Mouse (Mus musculus): ENCODE results near the gene Fscn2. TPM values are rescaled to one million over a fixed set of nuclear protein-coding genes. Genes with fewer than 3 reads are reported as not detected.

The Fscn2 gene
- polyA plus RNA-seq, 1 experiment from 2014 or later, result 0.62 TPM

DNA sequence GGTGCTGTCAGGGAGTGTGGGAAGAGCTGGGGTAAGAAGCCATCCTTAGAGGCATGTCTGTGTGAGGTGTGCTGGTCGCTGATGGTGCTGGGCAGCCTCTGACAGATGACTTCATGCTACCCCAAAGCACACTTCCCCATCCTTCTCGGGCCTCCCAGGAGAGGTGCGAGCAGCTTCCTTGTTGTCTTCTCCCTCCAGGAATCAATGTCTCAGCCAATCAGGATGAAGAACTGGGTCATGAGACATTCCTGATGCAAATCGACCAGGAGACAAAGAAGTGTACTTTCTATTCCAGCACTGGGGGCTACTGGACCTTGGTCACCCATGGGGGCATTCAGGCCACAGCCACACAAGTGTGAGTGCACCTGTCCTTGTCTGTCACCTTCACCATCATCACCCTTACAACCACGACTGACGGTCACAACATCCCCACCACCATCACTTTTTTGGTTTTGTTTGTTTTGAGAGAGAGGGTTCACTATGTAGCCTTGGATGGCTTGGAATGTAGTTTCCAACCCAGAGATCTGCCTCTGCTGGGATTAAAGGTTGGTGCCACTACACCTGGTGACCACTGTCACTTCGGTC is 5.2 kb downstream of the Fscn2 start:
- Histone ChIP-seq H3K4me2 (ENCODE audit: low read length) (no peak overlapping the region), H3K9ac (ENCODE audit: low read length) (peak overlapping the region; percentile 26; the same call in 1 of the 2 replicates), H3K4me1 (ENCODE audit: control insufficient read depth in 2 of 2, insufficient read depth in 2 of 2, low read length in 2 of 2) (peaks cover 7 to 9% of the 10 kb centered on the region in 2 experiments)

DNA sequence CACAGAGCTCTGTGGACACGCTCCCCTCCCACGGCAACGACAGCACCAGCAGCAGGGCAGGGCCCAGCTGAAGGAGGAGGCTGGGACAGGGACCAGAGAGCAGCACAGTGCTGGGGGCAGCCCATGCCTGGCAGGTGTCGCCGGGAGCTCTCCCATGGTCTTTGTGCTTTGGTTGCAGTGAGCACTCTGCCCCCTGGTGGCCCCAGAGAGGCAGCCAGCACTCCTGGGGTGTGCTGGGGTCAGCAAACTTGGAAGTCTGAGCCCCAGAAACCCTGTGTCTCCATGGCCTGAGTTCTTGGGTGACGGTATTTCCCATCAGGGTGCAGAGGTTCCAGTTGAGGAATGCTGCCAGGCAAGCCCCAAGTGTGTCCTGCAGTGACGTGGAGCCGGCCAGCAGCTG is 8.3 kb downstream of the Fscn2 start:
- Histone ChIP-seq H3K27me3 (ENCODE audit: control insufficient read depth, insufficient read depth, low read length) (no peaks in the 10 kb centered on the region), H3K27ac (replicated peaks in 1 of 2; ENCODE audit: control insufficient read depth in 1 of 2, insufficient read depth in 1 of 2, low read depth in 2 of 2, low read length in 2 of 2) (no peak overlapping the region), H3K36me3 (ENCODE audit: control insufficient read depth, insufficient read depth, low read length) (peaks cover 58% of the 10 kb centered on the region), H3K4me2 (ENCODE audit: low read length) (no peak overlapping the region), H3K4me3 (ENCODE audit: control insufficient read depth in 1 of 2, insufficient read depth in 1 of 2, low read depth in 1 of 2, low read length in 2 of 2) (no peak overlapping the region), H3K9ac (ENCODE audit: low read length) (peak overlapping the region; percentile 13; the same call in 1 of the 2 replicates), H3K9me3 (ENCODE audit: control insufficient read depth, low read length) (no peaks in the 10 kb centered on the region), H3K4me1 (ENCODE audit: control insufficient read depth in 2 of 2, insufficient read depth in 2 of 2, low read length in 2 of 2) (peaks cover 10 to 24% of the 10 kb centered on the region in 2 experiments)
- ATAC-seq (ENCODE audit: insufficient number of reproducible peaks, insufficient read depth, low FRiP score, low read depth), result no peak; the same call in 1 of the 2 replicates
- 44% methylated on average over 8 of the region's 8 CpGs for WGBS

More for the DNA sequence above, 5.2 kb downstream of the Fscn2 start:
- Histone ChIP-seq H3K4me3 (ENCODE audit: control insufficient read depth in 1 of 2, insufficient read depth in 1 of 2, low read depth in 1 of 2, low read length in 2 of 2) (no peak overlapping the region), H3K9me3 (ENCODE audit: control insufficient read depth, low read length) (no peaks in the 10 kb centered on the region), H3K27me3 (ENCODE audit: control insufficient read depth, insufficient read depth, low read length) (no peaks in the 10 kb centered on the region), H3K36me3 (ENCODE audit: control insufficient read depth, insufficient read depth, low read length) (peaks cover 27% of the 10 kb centered on the region), H3K27ac (replicated peaks in 1 of 2; ENCODE audit: control insufficient read depth in 1 of 2, insufficient read depth in 1 of 2, low read depth in 2 of 2, low read length in 2 of 2) (no peak overlapping the region)
- no peak for ATAC-seq (ENCODE audit: insufficient number of reproducible peaks, insufficient read depth, low FRiP score, low read depth)
- WGBS, result 29% methylated on average over 7 of the region's 7 CpGs

DNA sequence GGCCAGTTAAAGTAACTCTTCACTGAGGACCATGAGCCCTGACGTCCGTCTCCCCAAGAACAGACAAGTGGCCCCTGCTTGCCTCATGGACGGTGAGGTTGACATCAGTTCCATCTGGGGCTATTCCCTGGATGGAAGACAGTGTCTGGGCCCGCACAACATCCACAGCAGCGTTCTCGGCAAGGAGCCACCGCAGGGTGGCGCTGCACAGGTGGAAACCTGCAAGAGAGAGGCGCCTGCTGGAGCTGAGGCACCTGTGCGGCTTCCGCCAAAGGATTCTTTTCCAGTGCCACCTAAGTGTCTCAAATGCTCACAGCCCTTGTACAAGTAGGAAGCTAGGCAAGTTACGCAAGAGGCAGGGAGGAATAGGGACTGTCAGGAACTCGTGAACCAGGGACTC is 11.7 kb downstream of the Fscn2 start:
- WGBS, result 65% methylated on average over 13 of the region's 13 CpGs
- H3K9ac ChIP-seq (ENCODE audit: low read length), result no peak overlapping the region
- no peaks in the 10 kb centered on the region for H3K27me3 ChIP-seq (ENCODE audit: control insufficient read depth, insufficient read depth, low read length)
- 0 out of 4 replicates have a peak overlapping the region, but pooled peaks of 1 of the 2 experiments have one; percentile 77 for H3K27ac ChIP-seq (replicated peaks in 1 of 2; ENCODE audit: control insufficient read depth in 1 of 2, insufficient read depth in 1 of 2, low read depth in 2 of 2, low read length in 2 of 2)
- no peaks in the 10 kb centered on the region for H3K9me3 ChIP-seq (ENCODE audit: control insufficient read depth, low read length)
- ATAC-seq (ENCODE audit: insufficient number of reproducible peaks, insufficient read depth, low FRiP score, low read depth), result no peak
- H3K4me2 ChIP-seq (ENCODE audit: low read length), result no peak overlapping the region
- peaks cover 84% of the 10 kb centered on the region for H3K36me3 ChIP-seq (ENCODE audit: control insufficient read depth, insufficient read depth, low read length)
- no peak overlapping the region for H3K4me3 ChIP-seq (ENCODE audit: control insufficient read depth in 1 of 2, insufficient read depth in 1 of 2, low read depth in 1 of 2, low read length in 2 of 2)
- peaks cover 5 to 30% of the 10 kb centered on the region in 2 experiments for H3K4me1 ChIP-seq (ENCODE audit: control insufficient read depth in 2 of 2, insufficient read depth in 2 of 2, low read length in 2 of 2)

DNA sequence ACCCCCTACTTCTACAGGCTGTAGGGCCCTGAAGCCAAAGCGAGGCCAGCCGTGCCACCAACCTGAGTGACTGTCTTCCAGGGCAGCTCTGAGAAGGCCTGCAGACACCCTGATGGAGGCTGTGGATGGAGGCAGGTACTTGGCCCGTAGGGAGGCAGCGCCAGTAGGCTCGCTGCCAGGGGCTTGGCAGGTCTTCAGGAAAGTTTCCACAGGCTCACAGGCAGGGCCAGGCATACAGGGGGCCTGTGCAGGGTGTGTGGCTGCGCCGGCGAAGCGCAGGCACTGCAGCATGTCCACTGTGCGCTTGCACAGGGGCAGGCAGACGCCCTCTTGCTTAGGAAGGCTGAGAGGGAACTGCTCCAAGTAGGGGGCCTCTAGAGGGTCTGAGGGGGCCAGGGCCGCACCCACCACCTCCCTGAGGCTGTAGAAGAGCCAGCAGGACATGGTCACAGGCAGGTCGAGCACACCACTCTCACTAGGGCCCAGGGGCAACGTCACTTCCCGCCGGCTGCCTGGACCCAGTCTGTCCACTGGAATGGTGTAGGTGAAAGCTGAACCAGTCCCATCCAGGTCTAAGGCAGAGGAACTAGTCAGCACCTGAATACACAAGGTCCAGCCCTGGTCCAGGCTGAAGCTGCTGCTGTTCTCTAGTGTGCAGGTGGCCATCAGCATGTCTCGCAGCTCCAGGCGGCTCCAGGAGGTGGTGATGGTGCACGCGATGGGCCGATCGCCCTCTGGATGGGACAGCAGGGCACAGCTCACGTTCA is 12.7 kb downstream of the Fscn2 start:
- peaks cover 79% of the 10 kb centered on the region for H3K36me3 ChIP-seq (ENCODE audit: control insufficient read depth, insufficient read depth, low read length)
- H3K4me1 ChIP-seq (ENCODE audit: control insufficient read depth in 2 of 2, insufficient read depth in 2 of 2, low read length in 2 of 2), result peaks cover 8 to 33% of the 10 kb centered on the region in 2 experiments
- H3K4me2 ChIP-seq (ENCODE audit: low read length), result no peak overlapping the region
- WGBS, result 75% methylated on average over 23 of the region's 23 CpGs
- peak overlapping the region; percentile 5 to 77; a peak in 3 of 4 replicates for H3K27ac ChIP-seq (replicated peaks in 1 of 2; ENCODE audit: control insufficient read depth in 1 of 2, insufficient read depth in 1 of 2, low read depth in 2 of 2, low read length in 2 of 2)
- peak; percentile 25; the same call in 1 of the 2 replicates for ATAC-seq (ENCODE audit: insufficient number of reproducible peaks, insufficient read depth, low FRiP score, low read depth)
- H3K9ac ChIP-seq (ENCODE audit: low read length), result peak overlapping the region; percentile 55
- H3K27me3 ChIP-seq (ENCODE audit: control insufficient read depth, insufficient read depth, low read length), result no peaks in the 10 kb centered on the region
- H3K9me3 ChIP-seq (ENCODE audit: control insufficient read depth, low read length), result no peaks in the 10 kb centered on the region
- no peak overlapping the region for H3K4me3 ChIP-seq (ENCODE audit: control insufficient read depth in 1 of 2, insufficient read depth in 1 of 2, low read depth in 1 of 2, low read length in 2 of 2)

DNA sequence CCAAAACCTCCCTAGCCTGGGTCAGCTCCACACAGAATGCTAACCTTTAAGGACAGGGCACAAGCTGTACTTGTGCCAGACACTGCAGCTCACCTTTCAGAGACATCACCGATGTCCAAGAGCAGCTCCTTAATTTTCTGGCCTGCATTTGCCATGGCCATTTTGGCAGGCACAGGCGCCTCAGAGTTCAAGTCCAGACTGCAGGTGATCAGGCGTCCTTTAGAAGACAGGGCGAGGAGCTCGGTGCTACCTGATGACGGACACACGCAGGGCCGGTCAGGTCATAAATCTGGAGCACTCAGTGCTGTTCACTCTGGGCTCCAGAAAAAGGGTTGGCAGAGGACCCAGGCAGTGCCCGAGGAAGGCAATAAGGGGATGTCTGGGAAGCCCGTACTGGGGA is 14.0 kb downstream of the Fscn2 start:
- peaks cover 74% of the 10 kb centered on the region for H3K36me3 ChIP-seq (ENCODE audit: control insufficient read depth, insufficient read depth, low read length)
- H3K27ac ChIP-seq (replicated peaks in 1 of 2; ENCODE audit: control insufficient read depth in 1 of 2, insufficient read depth in 1 of 2, low read depth in 2 of 2, low read length in 2 of 2), result no peak overlapping the region
- 92% methylated on average over 10 of the region's 10 CpGs for WGBS
- no peak overlapping the region for H3K9ac ChIP-seq (ENCODE audit: low read length)
- ATAC-seq (ENCODE audit: insufficient number of reproducible peaks, insufficient read depth, low FRiP score, low read depth), result no peak
- no peak overlapping the region for H3K4me3 ChIP-seq (ENCODE audit: control insufficient read depth in 1 of 2, insufficient read depth in 1 of 2, low read depth in 1 of 2, low read length in 2 of 2)
- H3K27me3 ChIP-seq (ENCODE audit: control insufficient read depth, insufficient read depth, low read length), result no peaks in the 10 kb centered on the region
- no peak overlapping the region for H3K4me2 ChIP-seq (ENCODE audit: low read length)
- H3K4me1 ChIP-seq (ENCODE audit: control insufficient read depth in 2 of 2, insufficient read depth in 2 of 2, low read length in 2 of 2), result peaks cover 10 to 40% of the 10 kb centered on the region in 2 experiments
- H3K9me3 ChIP-seq (ENCODE audit: control insufficient read depth, low read length), result no peaks in the 10 kb centered on the region

DNA sequence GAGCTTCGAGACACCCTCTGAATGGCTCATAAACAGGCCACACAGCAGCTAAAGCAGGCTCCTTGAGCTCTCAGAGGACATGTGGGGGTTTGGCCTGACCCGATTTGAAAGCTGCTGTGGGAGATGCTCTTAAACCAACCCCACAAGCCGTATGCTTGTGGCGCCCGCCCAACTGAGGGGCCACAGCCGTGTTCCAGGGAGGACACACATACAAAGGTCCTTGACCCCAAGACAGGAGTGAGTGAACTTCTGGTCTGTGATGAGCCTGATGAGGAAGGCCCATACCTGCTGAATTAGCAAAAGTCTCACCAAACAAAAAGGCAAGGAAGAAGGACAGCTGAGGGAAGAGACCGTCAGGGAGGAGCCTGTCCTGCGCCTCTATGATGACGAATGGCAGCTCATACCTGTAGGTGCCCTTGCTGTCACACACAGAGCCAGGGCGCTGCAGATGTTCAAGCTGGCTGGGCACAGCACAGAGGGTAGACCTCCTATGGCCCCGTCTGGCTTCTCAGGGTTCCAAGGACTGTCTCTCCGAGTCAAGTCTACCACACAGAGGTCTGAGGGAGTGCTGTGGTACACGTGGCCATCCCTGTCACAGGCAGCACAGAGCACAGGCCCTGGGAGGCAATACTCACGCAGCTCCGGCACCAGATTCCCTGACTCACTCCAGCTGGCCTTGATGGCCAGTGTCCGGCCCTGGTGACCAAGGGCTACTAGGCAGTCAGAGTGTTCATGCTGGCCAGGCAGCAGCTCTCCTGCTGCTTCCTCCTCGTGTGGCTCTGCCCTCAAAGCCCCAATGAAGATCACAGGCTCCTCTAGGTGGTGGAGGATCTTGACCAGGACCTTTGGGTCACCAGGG is 15.2 kb downstream of the Fscn2 start:
- peak overlapping the region; percentile 97; the same call in 1 of the 2 replicates for H3K4me2 ChIP-seq (ENCODE audit: low read length)
- H3K4me1 ChIP-seq (ENCODE audit: control insufficient read depth in 2 of 2, insufficient read depth in 2 of 2, low read length in 2 of 2), result peaks cover 17 to 47% of the 10 kb centered on the region in 2 experiments
- no peaks in the 10 kb centered on the region for H3K27me3 ChIP-seq (ENCODE audit: control insufficient read depth, insufficient read depth, low read length)
- 86% methylated on average over 17 of the region's 17 CpGs for WGBS
- no peaks in the 10 kb centered on the region for H3K9me3 ChIP-seq (ENCODE audit: control insufficient read depth, low read length)
- H3K36me3 ChIP-seq (ENCODE audit: control insufficient read depth, insufficient read depth, low read length), result peaks cover 75% of the 10 kb centered on the region
- no peak overlapping the region for H3K4me3 ChIP-seq (ENCODE audit: control insufficient read depth in 1 of 2, insufficient read depth in 1 of 2, low read depth in 1 of 2, low read length in 2 of 2)
- no peak overlapping the region for H3K9ac ChIP-seq (ENCODE audit: low read length)
- no peak for ATAC-seq (ENCODE audit: insufficient number of reproducible peaks, insufficient read depth, low FRiP score, low read depth)
- H3K27ac ChIP-seq (replicated peaks in 1 of 2; ENCODE audit: control insufficient read depth in 1 of 2, insufficient read depth in 1 of 2, low read depth in 2 of 2, low read length in 2 of 2), result no peak overlapping the region

DNA sequence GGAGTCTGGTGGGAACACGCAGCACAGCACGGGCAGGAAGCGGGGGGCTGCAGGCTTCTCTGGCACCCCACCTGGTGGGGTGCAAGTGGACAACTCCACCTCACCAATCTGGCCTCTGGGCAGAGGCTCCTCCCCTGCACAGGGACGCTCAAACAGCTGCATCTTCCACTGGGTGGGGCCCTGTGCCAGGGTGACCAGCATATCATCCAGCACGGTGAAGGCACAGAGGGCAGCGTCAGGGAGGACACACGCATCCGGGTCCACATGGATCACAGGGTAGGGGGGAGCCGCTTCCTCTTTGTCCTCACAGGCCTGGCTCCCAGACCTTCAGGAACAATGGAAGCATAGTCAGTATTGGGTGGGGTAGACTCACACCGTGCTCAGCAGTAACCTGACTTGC is 16.0 kb downstream of the Fscn2 start:
- Histone ChIP-seq H3K4me3 (ENCODE audit: control insufficient read depth in 1 of 2, insufficient read depth in 1 of 2, low read depth in 1 of 2, low read length in 2 of 2) (peak overlapping the region; percentile 79), H3K9ac (ENCODE audit: low read length) (peak overlapping the region; percentile 89), H3K27ac (replicated peaks in 1 of 2; ENCODE audit: control insufficient read depth in 1 of 2, insufficient read depth in 1 of 2, low read depth in 2 of 2, low read length in 2 of 2) (no peak overlapping the region), H3K27me3 (ENCODE audit: control insufficient read depth, insufficient read depth, low read length) (no peaks in the 10 kb centered on the region), H3K9me3 (ENCODE audit: control insufficient read depth, low read length) (no peaks in the 10 kb centered on the region), H3K4me1 (ENCODE audit: control insufficient read depth in 2 of 2, insufficient read depth in 2 of 2, low read length in 2 of 2) (peaks cover 23 to 55% of the 10 kb centered on the region in 2 experiments), H3K36me3 (ENCODE audit: control insufficient read depth, insufficient read depth, low read length) (peaks cover 75% of the 10 kb centered on the region), H3K4me2 (ENCODE audit: low read length) (peak overlapping the region; percentile 97)
- WGBS, result 64% methylated on average over 10 of the region's 10 CpGs
- ATAC-seq (ENCODE audit: insufficient number of reproducible peaks, insufficient read depth, low FRiP score, low read depth), result no peak
